Mouse (Mus musculus): ENCODE results near the gene Pga5. TPM values are rescaled to one million over a fixed set of nuclear protein-coding genes. Genes with fewer than 3 reads are reported as not detected.

The Pga5 gene
- total and polyA plus RNA-seq, 3 experiments = 0.08 TPM; not detected in 2

- Histone ChIP-seq H3K79me2 (replicated peaks; ENCODE audit: control insufficient read depth, extremely low read depth, insufficient read depth, poor library complexity, severe bottlenecking) (peaks cover 52% of the 10 kb centered on the region), H3K4me2 (ENCODE audit: insufficient read depth, low read depth, poor library complexity, severe bottlenecking) (peak overlapping the region; percentile 80), H3K9me3 (replicated peaks; ENCODE audit: low read length) (no peaks in the 10 kb centered on the region), H3K36me3 (replicated peaks in 1 of 2; ENCODE audit: control insufficient read depth in 1 of 2, insufficient read depth in 1 of 2, low read length in 1 of 2) (peaks cover 0 to 13% of the 10 kb centered on the region in 2 experiments), H3K4me3 (replicated peaks in 1 of 3; ENCODE audit: low read depth in 2 of 3, low read length in 2 of 3, poor library complexity in 1 of 3) (no peak overlapping the region), H3K9ac (ENCODE audit: insufficient read depth, low read depth) (peak overlapping the region; percentile 29), H3K27me3 (replicated peaks) (no peaks in the 10 kb centered on the region), H3K4me1 (ENCODE audit: control insufficient read depth in 1 of 2, insufficient read depth in 2 of 2) (peaks cover 34 to 69% of the 10 kb centered on the region in 2 experiments), H3K27ac (ENCODE audit: insufficient read depth, low read depth) (peak overlapping the region; percentile 78; the same call in 1 of the 2 replicates)
- in situ Hi-C loops (cut with MboI; ENCODE audit: low pct_ligation_motif_present, low pct_unique_long_range_greater_than_20kb, low sequenced_read_pairs) = no loop called here
- dilution Hi-C loops (cut with MboI; ENCODE audit: extremely low pct_ligation_motif_present, extremely low pct_unique_long_range_greater_than_20kb, low sequenced_read_pairs) = no loop called here
- DNase-seq (ENCODE audit: extremely low read depth) = no peak
- TF ChIP-seq GABPA (IDR thresholded peaks at IDR 0.05; ENCODE audit: insufficient replicate concordance, low read depth, low read length) (no peak), PAX5 (IDR thresholded peaks at IDR 0.05; ENCODE audit: low read length) (no peak), SMC3 (IDR thresholded peaks at IDR 0.05; ENCODE audit: low read depth, low read length) (no peak), EP300 (IDR thresholded peaks at IDR 0.05; ENCODE audit: low read length) (no peak), BHLHE40 (IDR thresholded peaks at IDR 0.05; ENCODE audit: low read depth, low read length) (no peak), ZMIZ1 (IDR thresholded peaks at IDR 0.05; ENCODE audit: low read depth, low read length) (no peak), CTCF (conservative IDR thresholded peaks at IDR 0.05 in 1 of 2, IDR thresholded peaks at IDR 0.05 in 1 of 2; ENCODE audit: low read depth in 2 of 2, low read length in 2 of 2) (no peak), ZC3H11A (IDR thresholded peaks at IDR 0.05; ENCODE audit: low read depth, low read length) (no peak), RAD21 (IDR thresholded peaks at IDR 0.05; ENCODE audit: low read depth, low read length) (no peak), CHD2 (IDR thresholded peaks at IDR 0.05; ENCODE audit: low read length) (no peak), ETS1 (conservative IDR thresholded peaks at IDR 0.05; ENCODE audit: low read depth, low read length) (no peak), POLR2A (IDR thresholded peaks at IDR 0.05; ENCODE audit: low read depth, low read length) (no peak), HCFC1 (IDR thresholded peaks at IDR 0.05; ENCODE audit: low read depth, low read length) (no peak), MAZ (IDR thresholded peaks at IDR 0.05; ENCODE audit: low read depth, low read length) (no peak), ZNF384 (IDR thresholded peaks at IDR 0.05; ENCODE audit: low read depth, low read length) (no peak), ZKSCAN1 (IDR thresholded peaks at IDR 0.05; ENCODE audit: borderline replicate concordance, low read depth, low read length) (no peak), TBP (conservative IDR thresholded peaks at IDR 0.05; ENCODE audit: low read depth, low read length) (no peak), IRF4 (IDR thresholded peaks at IDR 0.05; ENCODE audit: low read depth, low read length) (no peak), KAT2A (IDR thresholded peaks at IDR 0.05; ENCODE audit: insufficient replicate concordance, low read length) (no peak), JUND (conservative IDR thresholded peaks at IDR 0.05; ENCODE audit: low read depth, low read length) (no peak)
Measured at GRCm38 (mm10) chr19:10691121-10691520, 13.2 kb upstream of the Pga5 start.

- dilution Hi-C loops (cut with MboI; ENCODE audit: extremely low pct_ligation_motif_present, extremely low pct_unique_long_range_greater_than_20kb, low sequenced_read_pairs) (no loop called here), in situ Hi-C loops (cut with MboI; ENCODE audit: low pct_ligation_motif_present, low pct_unique_long_range_greater_than_20kb, low sequenced_read_pairs) (no loop called here)
- Histone ChIP-seq H3K79me2 (replicated peaks; ENCODE audit: control insufficient read depth, extremely low read depth, insufficient read depth, poor library complexity, severe bottlenecking) (peaks cover 45% of the 10 kb centered on the region), H3K9me3 (replicated peaks; ENCODE audit: low read length) (no peaks in the 10 kb centered on the region), H3K4me2 (ENCODE audit: insufficient read depth, low read depth, poor library complexity, severe bottlenecking) (peak overlapping the region; percentile 80), H3K36me3 (replicated peaks in 1 of 2; ENCODE audit: control insufficient read depth in 1 of 2, insufficient read depth in 1 of 2, low read length in 1 of 2) (peaks cover 0 to 11% of the 10 kb centered on the region in 2 experiments), H3K4me3 (replicated peaks in 1 of 3; ENCODE audit: low read depth in 2 of 3, low read length in 2 of 3, poor library complexity in 1 of 3) (peak overlapping the region; percentile 18 to 81 (median 79)), H3K27me3 (replicated peaks) (peaks cover 2% of the 10 kb centered on the region), H3K27ac (ENCODE audit: insufficient read depth, low read depth) (peak overlapping the region; percentile 92), H3K4me1 (ENCODE audit: control insufficient read depth in 1 of 2, insufficient read depth in 2 of 2) (peaks cover 33 to 61% of the 10 kb centered on the region in 2 experiments), H3K9ac (ENCODE audit: insufficient read depth, low read depth) (peak overlapping the region; percentile 73)
- peak; percentile 51 for DNase-seq (ENCODE audit: extremely low read depth)
- TF ChIP-seq NELFE (IDR thresholded peaks at IDR 0.05; ENCODE audit: low read depth, low read length) (no peak; the same call in 1 of the 2 replicates), ZC3H11A (IDR thresholded peaks at IDR 0.05; ENCODE audit: low read depth, low read length) (no peak), SIN3A (IDR thresholded peaks at IDR 0.05; ENCODE audit: low read length) (peak; percentile 78), E2F4 (IDR thresholded peaks at IDR 0.05; ENCODE audit: insufficient replicate concordance, low read depth, low read length) (no peak), CTCF (conservative IDR thresholded peaks at IDR 0.05 in 1 of 2, IDR thresholded peaks at IDR 0.05 in 1 of 2; ENCODE audit: low read depth in 2 of 2, low read length in 2 of 2) (no peak), USF2 (conservative IDR thresholded peaks at IDR 0.05; ENCODE audit: low read depth, low read length) (no peak), EP300 (IDR thresholded peaks at IDR 0.05; ENCODE audit: low read length) (peak; percentile 81), MEF2A (IDR thresholded peaks at IDR 0.05; ENCODE audit: borderline replicate concordance, low read depth, low read length) (peak; percentile 84; the same call in 1 of the 2 replicates), JUND (conservative IDR thresholded peaks at IDR 0.05; ENCODE audit: low read depth, low read length) (peak; percentile 93), MAX (IDR thresholded peaks at IDR 0.05; ENCODE audit: low read length) (peak; percentile 59; the same call in 1 of the 2 replicates), CHD2 (IDR thresholded peaks at IDR 0.05; ENCODE audit: low read length) (peak; percentile 69), BHLHE40 (IDR thresholded peaks at IDR 0.05; ENCODE audit: low read depth, low read length) (peak; percentile 65), IRF4 (IDR thresholded peaks at IDR 0.05; ENCODE audit: low read depth, low read length) (peak; percentile 92), POLR2A (IDR thresholded peaks at IDR 0.05; ENCODE audit: low read depth, low read length) (0 out of 2 replicates have a peak, but pooled peaks have one; percentile 21), ELF1 (IDR thresholded peaks at IDR 0.05; ENCODE audit: low read depth, low read length) (no peak), MAZ (IDR thresholded peaks at IDR 0.05; ENCODE audit: low read depth, low read length) (no peak), JUN (IDR thresholded peaks at IDR 0.05; ENCODE audit: insufficient read depth, low read depth, low read length) (peak; percentile 95), TCF12 (IDR thresholded peaks at IDR 0.05; ENCODE audit: low read depth, low read length) (peak; percentile 43; the same call in 1 of the 2 replicates), RCOR1 (conservative IDR thresholded peaks at IDR 0.05; ENCODE audit: low read depth, low read length) (peak; percentile 39; the same call in 1 of the 2 replicates), ZKSCAN1 (IDR thresholded peaks at IDR 0.05; ENCODE audit: borderline replicate concordance, low read depth, low read length) (no peak), KAT2A (IDR thresholded peaks at IDR 0.05; ENCODE audit: insufficient replicate concordance, low read length) (no peak), TBP (conservative IDR thresholded peaks at IDR 0.05; ENCODE audit: low read depth, low read length) (no peak), ZNF384 (IDR thresholded peaks at IDR 0.05; ENCODE audit: low read depth, low read length) (no peak)
Measured at GRCm38 (mm10) chr19:10690336-10690735, 12.5 kb upstream of the Pga5 start.

Measured in CH12.LX (cell line).